Mouse (Mus musculus) spleen, adult 2 months (tissue): ENCODE results near the gene Wdr17.

Source experiments
- CTCF ChIP-seq: fragments of 200-500 bp; IDR thresholded peaks from 2 replicates; pipeline ENCODE4 v1.5.1; 2011; ENCODE audit warnings: mild to moderate bottlenecking, inconsistent platforms; ENCODE audit not compliant: insufficient read depth, insufficient read length, insufficient replicate concordance; ENCODE audit errors: extremely low read depth
- POLR2A ChIP-seq: fragments of 200-500 bp; IDR thresholded peaks from 2 replicates; pipeline ENCODE4 v1.6.1; 2011; ENCODE audit warnings: low read depth, low read length, inconsistent platforms

GRCm38 (mm10) chr8:54791858-54792698 is 94.9 kb downstream of the Wdr17 start:
- no peak for TF ChIP-seq CTCF
- no peak for TF ChIP-seq POLR2A
